Mouse (Mus musculus): ENCODE data around the gene Ywhag.

Ywhag gene

GRCm38 (mm10) chr5:135879449-135880158 lies 54.8 kb downstream of the Ywhag start:
- DNase-seq: no peak

- DNase-seq: peak; percentile 59
Observed at GRCm38 (mm10) chr5:135877831-135878231, 56.6 kb downstream of the Ywhag start.

GRCm38 (mm10) chr5:135877180-135877579 lies 57.2 kb downstream of the Ywhag start:
- peak; percentile 83 for DNase-seq

GRCm38 (mm10) chr5:135873753-135874152 lies 60.7 kb downstream of the Ywhag start:
- peak; percentile 41 for DNase-seq

GRCm38 (mm10) chr5:135872996-135873395 lies 61.4 kb downstream of the Ywhag start:
- no peak for DNase-seq

GRCm38 (mm10) chr5:135870505-135870904 lies 63.9 kb downstream of the Ywhag start:
- DNase-seq: no peak

- no peak for DNase-seq
Observed at GRCm38 (mm10) chr5:135869661-135870423, 64.6 kb downstream of the Ywhag start.

GRCm38 (mm10) chr5:135868653-135869052 lies 65.8 kb downstream of the Ywhag start:
- DNase-seq: no peak

- peak; percentile 63 for DNase-seq
Observed at GRCm38 (mm10) chr5:135867637-135868593, 66.5 kb downstream of the Ywhag start.

GRCm38 (mm10) chr5:135866662-135867061 lies 67.8 kb downstream of the Ywhag start:
- no peak for DNase-seq

Data from thymus, postnatal 4 days (tissue).